Mouse (Mus musculus): ENCODE results near the gene Ankrd35.
"Not testable (repeated sequence)": the region's sequence is repeated elsewhere in the genome, so short reads cannot be mapped to it uniquely, and the experiment has no call there.

Ankrd35 gene

DNA sequence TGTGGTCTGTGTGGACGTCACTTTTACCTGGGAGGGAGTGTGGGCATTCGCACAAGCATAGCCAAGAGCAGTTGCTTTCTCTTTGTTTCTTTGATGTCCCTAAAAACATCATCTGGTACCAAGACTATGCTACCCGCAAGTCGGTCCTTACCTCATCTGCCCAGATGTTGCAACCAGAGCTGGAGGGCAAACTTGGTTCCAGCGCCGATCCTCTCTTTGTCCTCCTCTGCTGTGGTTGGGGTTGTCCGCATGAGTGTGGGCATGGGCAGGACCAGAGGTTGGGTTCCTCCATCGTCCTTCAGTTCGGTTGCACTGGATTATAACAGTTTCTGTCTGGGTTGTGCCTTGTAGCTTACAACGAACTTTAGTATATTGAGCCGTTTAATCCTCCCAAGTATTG is 36.3 kb downstream of the Ankrd35 start:
- no peak for DNase-seq (ENCODE audit: low spot score in 2 of 2)

DNA sequence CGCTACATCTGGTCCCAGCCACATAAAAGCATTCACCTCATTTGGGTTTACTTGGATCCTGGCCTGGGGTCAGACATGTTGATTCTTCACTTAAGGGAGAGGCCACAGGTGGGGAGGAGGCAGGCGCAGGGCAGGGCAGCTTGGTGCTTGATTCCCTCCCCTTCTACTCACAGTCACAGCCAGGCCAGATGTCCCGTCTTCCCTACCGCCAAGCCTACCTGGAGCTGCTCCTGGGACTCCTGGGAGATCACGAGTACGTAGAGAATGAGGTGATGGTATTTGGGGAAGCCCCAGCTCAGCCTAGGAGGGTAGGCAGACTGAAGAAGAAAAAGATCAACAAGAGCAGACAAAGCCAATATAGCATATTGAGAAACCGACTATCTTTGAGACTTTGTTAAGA is 37.1 kb downstream of the Ankrd35 start:
- no peak for DNase-seq (ENCODE audit: low spot score in 2 of 2)

DNA sequence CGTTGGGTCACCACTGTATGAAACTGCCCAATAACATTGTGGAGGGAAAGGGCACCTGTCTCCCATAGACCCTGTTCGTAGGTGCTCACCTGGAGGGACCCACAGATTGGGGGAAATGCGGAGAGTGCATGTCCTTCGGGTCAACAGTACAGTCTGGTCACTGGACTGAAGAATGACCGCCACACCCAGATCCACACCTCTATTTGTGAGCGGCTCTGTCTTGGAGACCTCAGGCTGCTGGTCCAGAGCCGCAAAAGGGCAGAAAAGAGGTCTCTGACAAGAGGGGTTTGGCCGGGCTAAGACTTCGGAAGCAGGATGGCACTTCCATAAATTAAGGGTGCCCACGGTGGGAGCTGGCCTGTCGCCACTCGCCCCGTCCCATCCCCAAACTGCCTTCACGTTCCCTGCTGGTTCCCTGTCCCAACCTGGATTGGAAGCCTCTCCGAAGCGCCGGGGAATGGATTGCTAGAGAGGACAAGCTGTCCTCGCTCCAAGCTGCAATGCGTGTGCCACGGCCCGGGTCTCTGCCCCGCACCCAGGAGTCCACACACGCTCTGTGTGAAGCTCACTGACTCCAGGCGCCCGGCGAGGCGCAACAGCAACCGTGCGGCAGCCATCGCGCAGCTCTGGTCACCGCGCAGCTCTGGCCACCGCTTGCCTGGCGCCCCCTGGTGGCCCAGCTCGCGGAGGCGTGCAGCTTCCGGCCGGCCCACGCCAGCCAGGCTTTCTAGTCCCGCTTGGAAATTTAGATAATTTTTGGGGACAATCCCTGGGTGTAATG is 38.2 kb downstream of the Ankrd35 start, which contains the start of gene Nudt17:
Gene Nudt17 (minus strand): TSS at position 660 of the 781 bp plus-strand sequence.
- DNase-seq (ENCODE audit: low spot score in 2 of 2): peak; percentile 46 to 77

DNA sequence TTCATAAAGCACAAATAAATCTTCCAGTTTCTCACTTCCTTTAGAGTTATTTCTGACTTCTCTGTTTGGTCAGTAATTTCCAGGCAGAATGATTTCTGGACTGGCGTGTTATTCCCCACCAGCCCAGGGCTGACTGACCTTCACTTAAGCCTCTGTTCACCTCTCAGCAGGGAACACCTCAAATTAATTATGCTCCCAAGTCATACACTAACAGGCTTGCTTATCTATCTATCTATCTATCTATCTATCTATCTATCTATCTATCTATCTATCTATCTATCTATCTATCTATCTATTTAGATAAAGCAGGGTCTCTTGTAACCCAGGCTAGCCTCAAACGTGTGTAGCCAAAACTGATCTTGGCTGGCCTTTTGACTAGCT is 38.7 kb downstream of the Ankrd35 start:
- DNase-seq (ENCODE audit: low spot score in 2 of 2): no peak

DNA sequence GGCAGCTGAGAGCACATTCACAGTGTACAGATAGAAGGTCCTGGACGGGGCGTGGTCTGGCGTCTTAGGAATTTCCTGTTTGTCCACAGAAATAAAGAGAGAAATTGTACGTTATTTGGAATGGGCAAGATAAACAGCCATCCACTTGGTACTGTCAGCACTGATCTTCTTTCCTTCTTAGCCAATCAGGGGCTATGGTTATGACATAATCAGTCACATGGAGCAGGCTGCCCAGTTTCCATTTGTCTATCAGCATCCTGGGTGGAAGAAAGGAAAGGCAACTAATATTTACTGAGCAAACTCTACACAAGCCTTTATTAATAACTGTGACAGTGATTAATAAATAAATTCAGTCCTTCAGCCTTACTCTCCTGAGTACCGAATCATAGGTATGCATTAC is 44.4 kb downstream of the Ankrd35 start:
- no peak for DNase-seq (ENCODE audit: low spot score in 2 of 2)

DNA sequence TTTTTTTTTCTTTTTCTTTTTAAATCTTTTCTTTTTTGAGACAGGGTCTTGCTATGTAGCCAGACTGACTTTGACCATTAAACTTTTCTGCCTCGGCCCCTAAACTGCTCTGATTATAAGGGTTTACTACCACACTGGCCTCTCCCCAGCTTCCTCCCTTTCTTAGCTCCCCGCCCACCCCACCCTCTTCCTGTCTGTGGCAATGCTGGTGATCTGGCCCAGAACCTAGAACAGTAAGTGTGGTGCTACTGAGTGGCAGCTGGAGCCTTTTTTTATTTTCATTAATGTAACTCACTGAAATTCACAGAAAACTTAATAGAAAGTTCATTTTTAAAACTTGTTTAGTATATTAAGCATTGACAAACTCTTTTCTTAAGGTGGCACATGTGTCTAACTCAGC is 45.9 kb downstream of the Ankrd35 start:
- no peak for DNase-seq (ENCODE audit: low spot score in 2 of 2)

DNA sequence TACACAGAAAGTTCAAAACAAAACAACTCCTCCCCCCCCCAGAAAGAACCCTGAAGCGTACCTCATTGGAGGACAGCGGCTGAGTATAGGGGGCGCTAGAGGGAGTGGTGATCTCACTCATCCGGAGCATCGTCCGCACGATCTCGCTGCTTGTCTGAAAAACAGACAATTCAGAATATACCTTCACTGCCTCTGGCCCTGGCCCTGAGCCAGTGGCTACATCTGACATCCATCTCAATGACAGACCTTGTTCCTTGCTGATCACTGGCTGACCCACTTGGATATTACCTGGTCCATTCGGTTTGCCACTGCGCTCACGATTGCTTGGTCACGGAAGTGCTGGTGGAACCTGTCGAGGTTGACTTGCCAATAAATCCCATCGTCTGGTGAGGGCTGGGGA is 49.2 kb downstream of the Ankrd35 start:
- no peak for DNase-seq (ENCODE audit: low spot score in 2 of 2)

DNA sequence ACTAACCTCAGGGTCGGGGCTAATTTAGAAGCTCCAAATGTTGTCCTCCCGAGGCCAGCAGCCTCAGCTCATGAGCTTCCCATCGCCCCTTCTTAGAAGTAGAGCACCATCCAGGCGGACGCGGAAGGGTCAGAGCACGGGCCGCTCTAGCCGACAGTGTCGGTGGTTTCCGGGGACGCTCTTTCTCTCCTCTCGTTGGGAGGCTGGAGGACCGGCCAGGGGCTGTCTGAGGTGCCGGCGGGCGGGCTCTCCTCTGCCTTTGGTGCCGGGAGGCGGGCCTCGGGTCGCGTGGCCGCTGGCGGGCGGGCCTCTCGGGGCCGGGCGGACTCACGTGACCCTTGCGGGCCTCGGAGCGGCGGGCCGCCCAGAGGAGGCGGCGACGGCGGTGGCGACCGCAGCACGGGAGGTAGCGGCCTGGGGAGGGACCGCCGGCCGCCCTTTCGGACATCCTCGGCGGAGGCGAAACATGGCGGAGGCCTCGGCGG is 57.5 kb downstream of the Ankrd35 start, which contains the start of the genes Polr3c and Rnf115:
Gene Polr3c (minus strand): TSS at position 286 of the 485 bp plus-strand sequence.
Gene Rnf115 (plus strand): TSS at position 322 of the 485 bp plus-strand sequence.
- DNase-seq (ENCODE audit: low spot score in 2 of 2): peak; percentile 93 to 95

DNA sequence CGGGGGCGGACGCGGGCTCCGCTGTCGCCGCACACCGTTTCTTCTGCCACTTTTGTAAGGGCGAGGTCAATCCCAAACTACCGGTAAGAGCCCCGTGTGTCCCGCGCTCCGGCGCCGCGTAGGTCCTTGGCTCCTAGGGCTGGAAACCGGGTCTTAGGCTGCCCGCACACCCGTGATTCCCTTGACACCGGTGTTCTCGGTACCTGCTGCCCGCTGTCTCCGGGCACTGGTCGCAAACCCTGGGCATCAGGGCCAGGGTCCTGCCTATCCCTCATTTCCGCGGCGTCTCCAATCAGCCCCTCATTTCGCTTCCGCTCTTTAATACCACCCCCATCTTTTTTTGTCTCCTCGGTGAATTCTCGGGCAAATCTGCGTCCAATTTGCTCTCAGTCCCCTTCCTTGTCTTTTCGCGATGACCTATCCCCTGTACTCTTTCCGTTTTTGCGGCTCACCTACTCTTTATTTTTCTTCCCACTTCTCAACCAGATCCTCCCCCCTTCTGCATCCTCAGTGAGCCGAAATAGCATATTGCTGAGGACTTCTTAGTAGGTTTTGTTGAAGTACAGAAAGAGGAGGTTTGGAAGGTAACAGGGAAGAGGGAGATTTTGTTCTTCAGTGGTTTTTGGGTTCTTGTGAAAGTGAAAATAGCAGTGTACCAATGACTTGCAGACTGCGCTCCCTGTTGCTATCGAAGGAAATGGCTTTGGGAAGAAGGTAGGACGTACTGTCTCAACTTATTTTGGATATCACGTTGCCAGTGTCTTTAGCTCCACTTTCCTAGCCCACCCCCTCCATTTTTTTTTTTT is 58.1 kb downstream of the Ankrd35 start:
- no peak for DNase-seq (ENCODE audit: low spot score in 2 of 2)

DNA sequence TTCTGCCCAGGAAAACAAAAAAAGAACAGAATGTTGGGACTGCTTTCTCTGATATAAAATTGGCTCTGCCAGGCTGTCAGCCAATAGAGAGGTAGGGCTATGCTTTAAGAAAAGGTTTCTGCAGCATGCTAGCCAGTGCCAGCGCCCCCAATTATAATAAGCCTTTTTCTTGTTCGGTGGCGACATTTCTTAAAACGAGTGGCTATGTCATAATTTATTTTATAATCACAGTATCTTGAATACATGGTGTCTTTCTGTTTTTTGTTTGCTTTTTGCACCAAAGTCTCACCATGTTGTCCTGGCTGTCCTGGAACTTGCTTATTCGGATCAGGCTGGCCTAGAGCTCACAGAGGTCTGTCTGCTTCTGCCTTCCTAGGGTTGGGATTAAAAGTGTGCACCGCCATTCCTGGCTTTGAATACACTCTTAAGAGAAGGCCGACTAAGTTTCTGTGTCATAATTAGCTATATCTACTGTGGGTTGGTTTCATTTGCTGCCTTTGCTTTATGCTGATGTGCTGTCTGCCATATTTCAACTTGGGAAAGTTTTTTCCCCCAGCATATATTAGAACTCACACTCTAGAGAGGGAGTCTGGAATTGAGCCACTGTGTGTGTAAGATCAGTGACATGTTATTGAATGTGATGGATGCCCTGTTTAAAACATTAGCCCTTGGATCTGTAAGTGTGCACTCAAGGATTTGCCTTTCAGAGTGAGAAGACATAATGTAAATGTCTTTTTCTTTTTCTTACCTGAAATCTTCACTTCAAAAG is 58.9 kb downstream of the Ankrd35 start:
- DNase-seq (ENCODE audit: low spot score in 2 of 2): no peak

DNA sequence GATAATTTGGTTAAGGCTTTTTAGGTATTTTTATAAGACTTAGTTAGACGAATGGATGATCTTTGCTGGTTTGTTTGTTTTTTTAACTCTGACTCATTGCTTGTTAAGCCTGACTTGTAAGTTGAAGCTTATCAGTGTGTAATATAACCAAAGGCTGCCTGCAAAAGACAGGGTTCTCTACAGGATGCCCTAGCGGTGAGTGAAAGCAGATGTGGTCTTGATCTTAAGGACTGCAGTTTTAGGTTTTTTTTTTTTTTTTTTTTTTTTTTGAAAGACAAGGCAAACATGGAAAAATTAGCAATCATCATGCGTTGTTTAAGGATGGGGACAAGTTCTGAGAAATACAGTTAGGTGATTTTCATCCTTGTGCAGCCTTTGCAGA is 59.5 kb downstream of the Ankrd35 start:
- no peak for DNase-seq (ENCODE audit: low spot score in 2 of 2)

DNA sequence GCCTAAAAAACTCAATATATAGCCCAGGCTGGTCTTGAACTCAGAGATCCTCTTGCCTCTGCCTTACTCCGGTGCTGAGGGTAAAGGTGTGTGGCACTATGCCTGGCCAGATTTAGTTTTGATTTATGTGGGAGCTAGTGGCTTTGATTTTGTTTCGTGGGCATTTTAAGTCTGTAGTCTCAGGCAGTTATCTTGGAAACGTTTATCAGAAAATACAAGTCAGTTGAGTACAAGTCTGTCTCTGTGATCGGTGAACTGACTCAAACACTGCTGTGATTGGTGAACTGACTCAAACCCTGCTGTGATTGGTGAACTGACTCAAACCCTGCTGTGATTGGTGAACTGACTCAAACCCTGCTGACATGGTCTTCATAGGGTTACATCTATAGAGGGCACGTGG is 60.9 kb downstream of the Ankrd35 start:
- DNase-seq (ENCODE audit: low spot score in 2 of 2): no peak

DNA sequence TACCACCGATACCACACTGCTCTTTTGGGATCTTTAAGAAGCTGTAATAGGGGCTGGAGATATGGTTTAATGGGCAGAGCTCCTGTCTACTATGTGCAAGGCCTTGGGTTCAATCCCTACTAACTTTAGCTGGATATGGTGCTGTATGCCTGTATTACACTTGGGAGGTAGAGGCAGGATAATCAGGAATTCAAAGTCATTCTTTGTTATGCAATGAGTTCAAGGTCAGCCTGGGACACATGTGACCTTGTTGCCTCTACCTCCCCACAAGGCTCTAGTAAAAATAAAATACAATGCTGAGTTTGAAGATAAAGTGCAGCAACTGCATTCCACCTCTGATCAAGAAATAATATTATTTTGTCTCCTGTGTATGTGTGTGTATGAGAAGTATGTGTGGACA is 64.1 kb downstream of the Ankrd35 start:
- no peak for DNase-seq (ENCODE audit: low spot score in 2 of 2)

DNA sequence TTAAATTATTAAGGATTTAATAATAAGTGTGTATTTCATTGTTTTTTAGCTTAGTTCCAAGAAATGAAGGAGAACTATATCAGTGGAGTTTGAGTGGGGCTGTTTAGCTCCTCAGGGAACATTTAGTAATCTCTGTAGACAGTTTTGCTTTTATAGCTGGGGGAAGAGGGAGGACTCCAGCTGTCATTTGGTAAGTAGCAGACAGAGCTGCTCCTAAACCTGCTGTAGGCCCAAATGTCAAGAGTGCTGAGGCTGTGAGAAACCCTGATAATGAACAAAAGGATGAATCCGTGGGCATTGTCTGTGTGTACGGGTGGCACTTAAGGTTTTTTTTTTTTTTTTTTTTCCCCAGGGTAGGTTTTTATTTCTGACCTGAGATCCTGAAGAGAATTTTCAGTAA is 65.3 kb downstream of the Ankrd35 start:
- DNase-seq (ENCODE audit: low spot score in 2 of 2): no peak

DNA sequence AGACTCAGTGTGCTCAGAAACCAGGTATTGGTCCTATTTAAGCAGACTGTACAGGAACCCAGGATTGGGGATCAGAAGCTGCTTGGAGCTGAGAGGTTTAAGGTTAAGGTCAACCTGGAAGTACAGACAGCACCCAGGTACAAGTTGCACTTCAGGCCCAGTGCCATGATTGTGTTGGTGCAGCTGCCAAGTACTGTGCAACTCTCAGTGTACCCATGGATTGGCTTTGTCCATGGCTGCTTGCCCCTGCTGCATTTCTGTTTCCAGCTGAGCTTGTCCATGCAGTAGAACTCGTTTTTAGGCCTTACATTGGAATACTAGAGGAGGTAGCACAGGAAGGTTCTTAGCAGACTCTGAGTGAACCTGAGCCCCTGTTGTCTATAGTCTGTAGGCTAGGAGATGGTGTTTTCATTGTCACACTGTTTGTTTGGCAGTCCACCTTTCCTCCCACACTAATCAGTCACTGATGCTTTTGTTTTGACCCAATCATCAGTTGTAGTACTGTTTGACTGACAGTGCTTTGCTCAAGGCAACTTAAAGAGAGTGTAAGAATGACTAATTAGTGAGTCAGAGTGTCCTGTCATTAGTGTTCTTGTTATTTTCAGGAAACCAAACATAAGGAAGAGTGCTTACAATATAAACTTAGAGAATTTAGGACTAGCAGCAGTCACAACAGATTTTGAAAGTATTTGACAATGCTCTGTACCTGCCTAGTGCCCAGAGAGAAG is 67.2 kb downstream of the Ankrd35 start:
- no peak for DNase-seq (ENCODE audit: low spot score in 2 of 2)

DNA sequence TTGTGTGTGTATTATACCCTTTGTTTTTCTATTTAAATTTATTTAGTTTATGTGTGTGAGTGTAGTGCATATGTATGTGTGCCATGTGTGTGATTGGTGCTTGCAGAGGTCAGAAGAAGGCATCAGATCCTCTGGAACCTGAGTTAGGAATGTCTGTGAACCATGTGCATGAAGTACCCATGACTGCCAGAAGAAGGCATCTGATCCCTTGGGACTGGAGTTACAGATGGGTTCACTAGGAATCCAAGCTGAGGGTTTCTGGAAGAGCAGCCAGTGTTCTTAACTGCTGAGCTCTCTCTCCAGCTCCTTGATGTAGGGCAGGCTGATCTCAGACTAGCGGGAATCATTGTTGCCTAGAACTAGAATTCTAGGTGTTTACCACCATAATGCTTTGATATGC is 68.1 kb downstream of the Ankrd35 start:
- DNase-seq (ENCODE audit: low spot score in 2 of 2): no peak

DNA sequence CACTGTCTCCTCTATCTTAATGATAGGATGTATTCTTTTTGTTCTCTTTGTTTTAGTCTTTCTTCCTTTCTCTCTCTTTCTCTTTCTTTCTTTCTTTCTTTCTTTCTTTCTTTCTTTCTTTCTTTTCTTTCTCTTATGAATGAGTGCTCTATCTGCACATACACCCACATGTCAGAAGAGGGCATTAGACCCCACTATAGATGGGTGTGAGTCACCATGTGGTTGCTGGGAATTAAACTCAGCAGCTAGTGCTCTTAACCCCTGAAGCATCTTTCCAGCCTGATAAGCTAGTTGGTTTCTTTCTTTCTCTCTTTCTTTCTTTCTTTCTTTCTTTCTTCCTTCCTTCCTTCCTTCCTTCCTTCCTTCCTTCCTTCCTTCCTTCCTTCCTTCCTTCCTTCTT is 70.3 kb downstream of the Ankrd35 start:
- DNase-seq (ENCODE audit: low spot score in 2 of 2): not testable (repeated sequence)
